Mouse (Mus musculus) lung, embryonic 16.5 days (tissue): ENCODE measurements around the gene Dlst. TPM values are rescaled to one million over a fixed set of nuclear protein-coding genes. Genes with fewer than 3 reads are reported as not detected.

ENCODE experiments used
- ATAC-seq: fragments of 200-750 bp; cut with Nextera tagmentation; 2 replicates; pipeline ENCODE4 v1.8.0; 2017; ENCODE audit warnings: low read depth, mild to moderate bottlenecking, moderate library complexity
- H3K27ac ChIP-seq: fragments of 300-500 bp; sonication (generic); 2 replicates; pipeline ENCODE4 v1.5.1; 2014; ENCODE audit warnings: mild to moderate bottlenecking, control low read depth, low read length
- H3K27me3 ChIP-seq: fragments of 300-500 bp; sonication (generic); 2 replicates; pipeline ENCODE4 v1.6.1; 2014; ENCODE audit warnings: low read depth, low read length, mixed read lengths; ENCODE audit not compliant: control insufficient read depth, insufficient read depth
- H3K36me3 ChIP-seq: fragments of 300-500 bp; sonication (generic); 2 replicates; pipeline ENCODE4 v1.6.1; 2014; ENCODE audit warnings: low read length; ENCODE audit not compliant: control insufficient read depth, insufficient read depth
- H3K4me1 ChIP-seq: fragments of 300-500 bp; sonication (generic); replicated peaks from 2 replicates; pipeline ENCODE4 v1.6.1; 2014; ENCODE audit warnings: low read length, mixed read lengths; ENCODE audit not compliant: control insufficient read depth, insufficient read depth
- H3K4me2 ChIP-seq: fragments of 300-500 bp; sonication (generic); 2 replicates; pipeline ENCODE4 v1.6.1; 2014; ENCODE audit warnings: low read depth, low read length, control low read depth
- H3K4me3 ChIP-seq: fragments of 300-500 bp; sonication (generic); 2 replicates; pipeline ENCODE4 v1.5.1; 2014; ENCODE audit warnings: mild to moderate bottlenecking, low read length, control low read depth
- H3K9ac ChIP-seq: fragments of 300-500 bp; sonication (generic); 2 replicates; pipeline ENCODE4 v1.6.1; 2014; ENCODE audit warnings: low read length, control low read depth
- H3K9me3 ChIP-seq: fragments of 300-500 bp; sonication (generic); 2 replicates; pipeline ENCODE4 v1.6.1; 2016; ENCODE audit warnings: low read length; ENCODE audit not compliant: control insufficient read depth
- WGBS: fragments of 180-500 bp; shearing (Covaris S2); extraction: QIAGEN DNeasy Blood & Tissue Kit; methylation state at CpG from one replicate; pipeline ENCODE4 v1.1.7; 2014; 5-methylcytosine and 5-hydroxymethylcytosine counted together
- polyA plus RNA-seq: library from polyadenylated mRNA; unstranded; fragments of >200 nt; fragmentation: Nextera tagmentation; extraction: Ambion mirVana; gene quantifications from 2 replicates; pipeline ENCODE4 v1.2.1, GENCODE M21; 2015

The Dlst gene
- polyA plus RNA-seq, 1 experiment from 2014 or later = 110 TPM

DNA sequence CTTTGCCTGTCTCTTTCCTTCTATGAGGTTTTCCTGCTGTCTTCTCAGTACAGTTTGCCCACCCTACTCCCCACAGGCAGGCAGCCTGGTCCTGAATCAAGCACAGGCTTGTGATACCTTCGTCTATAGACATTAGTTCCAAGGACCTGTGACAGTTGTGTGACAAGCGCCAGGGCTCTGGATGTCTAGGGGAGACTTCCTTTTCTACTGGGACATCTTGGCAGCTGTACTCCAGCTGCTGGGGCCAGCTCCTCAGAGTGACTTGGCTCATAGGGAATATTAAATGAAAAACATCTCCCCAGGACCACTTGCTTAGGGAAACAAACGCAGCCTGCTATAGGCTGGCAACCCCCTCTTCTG, 60.3 kb downstream of the Dlst start:
- no peaks in the 10 kb centered on the region for H3K36me3 ChIP-seq
- no peaks in the 10 kb centered on the region for H3K9me3 ChIP-seq
- H3K4me1 ChIP-seq = peaks cover 21% of the 10 kb centered on the region
- no peak overlapping the region for H3K4me3 ChIP-seq
- no peak overlapping the region for H3K9ac ChIP-seq
- no peak overlapping the region for H3K4me2 ChIP-seq
- H3K27ac ChIP-seq = no peak overlapping the region
- ATAC-seq = no peak
- no peaks in the 10 kb centered on the region for H3K27me3 ChIP-seq
- WGBS = 70% methylated on average over 3 of the region's 3 CpGs

DNA sequence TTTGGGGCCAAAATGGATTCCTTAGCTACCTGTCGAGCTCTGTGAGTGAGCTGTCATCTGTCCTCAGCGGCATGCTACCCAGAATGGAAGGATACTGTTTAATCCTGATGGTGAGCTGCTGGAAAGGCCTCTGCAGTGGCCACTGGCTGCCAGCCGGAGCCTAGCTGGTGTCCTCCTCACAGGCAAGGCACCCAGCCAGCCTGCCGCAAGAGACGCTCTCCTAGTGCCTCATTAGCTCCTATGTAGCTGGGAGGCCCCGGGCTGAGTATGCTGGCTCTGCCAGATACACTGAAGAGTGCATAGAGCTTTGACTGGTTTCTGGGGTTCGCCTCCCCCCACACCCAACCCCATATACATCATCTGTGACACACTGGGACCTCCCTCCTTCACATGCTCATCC, 63.4 kb downstream of the Dlst start:
- no peak overlapping the region for H3K27ac ChIP-seq
- H3K9ac ChIP-seq = 0 out of 2 replicates have a peak overlapping the region, but pooled peaks have one; percentile 5
- H3K9me3 ChIP-seq = no peaks in the 10 kb centered on the region
- no peak overlapping the region for H3K4me3 ChIP-seq
- peaks cover 38% of the 10 kb centered on the region for H3K4me1 ChIP-seq
- H3K36me3 ChIP-seq = no peaks in the 10 kb centered on the region
- H3K4me2 ChIP-seq = no peak overlapping the region
- ATAC-seq = no peak
- 58% methylated on average over 7 of the region's 7 CpGs for WGBS
- peaks cover 6% of the 10 kb centered on the region for H3K27me3 ChIP-seq

DNA sequence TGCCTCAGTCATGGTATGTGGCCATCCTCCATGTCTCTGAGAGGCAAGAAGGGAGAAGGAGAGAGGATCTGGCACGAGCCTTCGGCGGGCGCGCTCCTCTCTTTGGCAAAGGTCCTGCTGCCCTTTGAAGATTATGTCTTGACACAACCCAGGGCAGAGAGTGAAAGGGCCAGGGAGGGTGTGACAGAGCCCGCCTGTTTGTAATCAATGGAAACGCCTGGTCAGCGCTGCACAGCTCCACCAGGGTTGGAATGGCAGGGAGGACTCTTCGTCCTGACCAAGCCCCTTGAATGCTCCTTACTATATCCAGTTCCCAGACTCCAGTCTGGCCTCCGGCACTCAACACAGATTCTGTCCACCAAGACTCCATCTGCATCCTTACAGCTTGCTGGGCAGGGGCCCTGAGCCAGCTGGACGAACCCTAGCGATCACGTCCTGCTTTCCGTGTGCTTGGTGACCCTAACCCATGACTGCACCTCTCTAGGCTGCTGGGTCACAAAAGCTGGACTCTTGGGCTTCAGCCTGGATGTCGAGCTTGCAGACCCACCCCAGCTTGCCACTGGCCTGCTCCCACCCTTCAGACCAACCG, 64.5 kb downstream of the Dlst start:
- ATAC-seq = peak; percentile 39
- Histone ChIP-seq H3K4me3 (peak overlapping the region; percentile 53), H3K9me3 (no peaks in the 10 kb centered on the region), H3K36me3 (no peaks in the 10 kb centered on the region), H3K4me1 (peaks cover 30% of the 10 kb centered on the region), H3K4me2 (peak overlapping the region; percentile 74), H3K27me3 (peaks cover 6% of the 10 kb centered on the region), H3K27ac (peak overlapping the region; percentile 64), H3K9ac (peak overlapping the region; percentile 65)
- 22% methylated on average over 16 of the region's 16 CpGs for WGBS

DNA sequence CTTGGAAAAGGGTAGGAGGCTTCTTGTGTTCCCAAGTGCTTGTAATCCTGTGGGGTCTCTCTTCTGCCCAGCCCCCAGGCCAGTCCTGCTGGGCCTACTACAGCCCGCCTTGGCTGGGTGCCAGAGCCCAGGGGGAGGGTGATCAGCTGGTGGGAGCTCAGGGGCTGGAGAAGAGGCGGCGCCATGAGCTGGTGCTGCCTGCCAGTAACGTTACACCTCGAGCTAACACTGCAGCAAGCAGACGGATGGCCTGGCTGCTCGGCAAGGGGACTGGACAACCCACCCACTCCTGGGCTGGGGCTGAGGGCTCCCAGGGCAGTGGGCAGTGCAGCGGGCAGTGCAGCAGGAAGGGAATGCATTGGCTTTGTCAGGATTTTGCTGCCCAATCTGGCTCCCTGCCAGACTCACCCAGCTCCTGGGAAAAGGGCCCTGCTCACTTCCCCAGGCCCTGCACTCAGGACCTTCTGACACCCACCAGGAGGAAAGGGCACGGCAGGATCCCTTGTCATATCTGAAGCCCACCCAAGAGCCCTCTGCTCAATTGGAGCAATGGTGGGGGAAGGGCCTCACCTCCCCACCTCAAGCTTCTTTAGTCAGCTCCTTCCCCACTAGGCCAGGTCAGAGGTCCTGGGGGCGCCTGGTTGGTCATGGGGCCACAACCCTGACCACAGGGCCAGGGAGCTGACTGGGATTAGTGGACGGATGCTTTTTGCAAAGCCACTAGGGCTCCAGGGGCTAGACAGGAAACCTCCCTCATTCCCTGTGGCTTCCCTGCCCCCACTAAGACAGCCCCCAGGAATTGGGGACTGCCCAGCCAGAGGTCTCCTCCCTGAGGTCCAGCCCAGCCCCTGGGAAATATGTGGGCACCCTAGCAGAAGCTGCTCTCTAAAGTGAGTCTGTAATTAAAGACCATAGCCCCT, 65.6 kb downstream of the Dlst start:
- WGBS = 7% methylated on average over 11 of the region's 11 CpGs

DNA sequence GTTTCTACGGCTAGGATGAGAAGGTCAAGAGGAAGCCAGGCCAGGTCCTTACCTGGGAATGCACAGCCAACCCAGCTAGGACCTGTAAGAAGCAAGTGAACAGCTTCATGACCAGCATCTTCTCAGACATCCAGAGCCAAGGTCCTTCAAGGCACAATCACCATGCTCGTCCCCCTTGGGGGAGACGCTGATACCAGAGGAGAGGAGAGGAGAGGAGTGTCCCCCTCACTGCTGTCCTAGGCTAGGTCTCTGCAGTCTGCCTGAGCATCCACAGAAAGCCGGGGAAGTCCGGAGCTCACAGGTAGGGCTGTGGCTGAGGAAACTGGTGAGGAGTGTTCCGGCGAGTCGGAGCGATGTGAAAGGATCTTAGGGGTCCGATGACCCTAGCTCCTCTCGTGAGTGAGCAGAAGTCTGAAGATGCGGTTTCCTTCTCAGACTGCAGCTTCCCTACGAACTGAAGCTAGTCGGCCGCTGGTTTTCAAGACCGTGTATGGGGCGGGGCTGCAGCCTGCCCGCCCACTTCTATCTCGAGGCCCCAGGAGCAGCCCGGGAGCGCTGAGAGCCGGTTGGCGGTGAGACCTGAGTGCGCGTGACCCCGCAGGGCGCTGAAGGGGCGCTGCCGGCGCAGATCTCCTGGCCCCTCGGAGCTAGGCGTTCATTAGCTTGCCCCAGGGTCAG, 66.4 kb downstream of the Dlst start:
- no peaks in the 10 kb centered on the region for H3K9me3 ChIP-seq
- peak overlapping the region; percentile 65 for H3K9ac ChIP-seq
- 2% methylated on average over 32 of the region's 32 CpGs for WGBS
- H3K4me3 ChIP-seq = peak overlapping the region; percentile 53
- peak; percentile 48; the same call in 1 of the 2 replicates for ATAC-seq
- H3K4me2 ChIP-seq = peak overlapping the region; percentile 74
- H3K27me3 ChIP-seq = peaks cover 6% of the 10 kb centered on the region
- peaks cover 37% of the 10 kb centered on the region for H3K4me1 ChIP-seq
- H3K27ac ChIP-seq = peak overlapping the region; percentile 29; the same call in 1 of the 2 replicates
- H3K36me3 ChIP-seq = no peaks in the 10 kb centered on the region

More for the DNA sequence above, 65.6 kb downstream of the Dlst start:
- Histone ChIP-seq H3K4me2 (peak overlapping the region; percentile 74), H3K9me3 (no peaks in the 10 kb centered on the region), H3K4me3 (peak overlapping the region; percentile 53), H3K36me3 (no peaks in the 10 kb centered on the region), H3K27ac (peak overlapping the region; percentile 64), H3K9ac (peak overlapping the region; percentile 65), H3K27me3 (peaks cover 6% of the 10 kb centered on the region), H3K4me1 (peaks cover 30% of the 10 kb centered on the region)
- peak; percentile 76 for ATAC-seq

DNA sequence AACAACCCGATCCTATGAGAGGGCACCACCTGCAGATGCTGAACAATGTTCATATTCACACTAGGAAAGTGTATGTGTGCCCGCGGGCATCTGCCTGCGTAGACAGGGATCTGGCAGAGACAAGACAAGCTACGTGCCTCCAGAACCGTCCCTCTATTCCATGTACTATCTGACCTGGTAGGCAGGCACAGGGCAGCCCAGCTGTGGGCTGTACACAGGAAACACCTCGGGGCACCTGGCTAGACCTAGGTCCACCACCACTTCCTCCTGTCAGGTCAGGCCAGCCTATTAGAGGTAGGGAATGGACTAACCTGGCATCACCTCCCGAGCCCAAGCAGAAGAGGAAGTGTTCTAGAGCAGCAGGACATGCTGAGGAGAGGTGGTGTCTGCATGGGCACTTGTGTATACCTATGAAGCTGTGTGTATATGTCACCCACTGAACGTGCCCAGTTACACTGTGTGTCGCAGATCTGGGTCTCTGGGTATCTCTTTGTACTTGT, 67.2 kb downstream of the Dlst start, which contains the start of gene Pgf:
Pgf (minus strand) TSS at position 51 of the 500 bp plus-strand sequence.
- Histone ChIP-seq H3K4me1 (peaks cover 41% of the 10 kb centered on the region), H3K4me2 (peak within 1 kb of the TSS; percentile 74), H3K27ac (peak within 1 kb of the TSS; percentile 29; the same call in 1 of the 2 replicates), H3K27me3 (peaks cover 6% of the 10 kb centered on the region), H3K9me3 (no peaks in the 10 kb centered on the region), H3K9ac (peak within 1 kb of the TSS; percentile 65), H3K36me3 (no peaks in the 10 kb centered on the region), H3K4me3 (peak within 1 kb of the TSS; percentile 53)
- ATAC-seq = no peak
- WGBS = 68% methylated on average over 10 of the region's 10 CpGs

DNA sequence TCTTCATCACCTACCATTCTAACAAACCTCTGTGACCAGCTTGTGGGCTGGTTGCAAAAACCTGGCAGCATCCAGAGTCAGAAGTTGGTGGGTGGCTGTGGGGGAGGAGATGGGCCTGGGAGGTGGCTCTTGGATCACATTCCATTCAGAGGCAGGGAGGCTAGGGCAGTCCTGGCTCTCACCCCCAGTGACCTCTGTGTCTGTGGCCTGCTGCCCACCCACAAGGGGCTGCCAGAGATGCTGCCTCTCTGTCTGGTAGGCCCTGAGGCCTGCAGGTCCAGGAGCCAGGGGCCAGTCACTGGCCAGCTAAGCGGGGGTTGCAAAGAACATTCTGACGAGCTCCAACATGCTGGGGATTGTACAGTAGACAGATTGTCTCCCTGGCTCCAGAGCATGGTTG, 67.7 kb downstream of the Dlst start:
- 73% methylated on average over 2 of the region's 2 CpGs for WGBS
- Histone ChIP-seq H3K27me3 (peaks cover 6% of the 10 kb centered on the region), H3K27ac (no peak overlapping the region)

DNA sequence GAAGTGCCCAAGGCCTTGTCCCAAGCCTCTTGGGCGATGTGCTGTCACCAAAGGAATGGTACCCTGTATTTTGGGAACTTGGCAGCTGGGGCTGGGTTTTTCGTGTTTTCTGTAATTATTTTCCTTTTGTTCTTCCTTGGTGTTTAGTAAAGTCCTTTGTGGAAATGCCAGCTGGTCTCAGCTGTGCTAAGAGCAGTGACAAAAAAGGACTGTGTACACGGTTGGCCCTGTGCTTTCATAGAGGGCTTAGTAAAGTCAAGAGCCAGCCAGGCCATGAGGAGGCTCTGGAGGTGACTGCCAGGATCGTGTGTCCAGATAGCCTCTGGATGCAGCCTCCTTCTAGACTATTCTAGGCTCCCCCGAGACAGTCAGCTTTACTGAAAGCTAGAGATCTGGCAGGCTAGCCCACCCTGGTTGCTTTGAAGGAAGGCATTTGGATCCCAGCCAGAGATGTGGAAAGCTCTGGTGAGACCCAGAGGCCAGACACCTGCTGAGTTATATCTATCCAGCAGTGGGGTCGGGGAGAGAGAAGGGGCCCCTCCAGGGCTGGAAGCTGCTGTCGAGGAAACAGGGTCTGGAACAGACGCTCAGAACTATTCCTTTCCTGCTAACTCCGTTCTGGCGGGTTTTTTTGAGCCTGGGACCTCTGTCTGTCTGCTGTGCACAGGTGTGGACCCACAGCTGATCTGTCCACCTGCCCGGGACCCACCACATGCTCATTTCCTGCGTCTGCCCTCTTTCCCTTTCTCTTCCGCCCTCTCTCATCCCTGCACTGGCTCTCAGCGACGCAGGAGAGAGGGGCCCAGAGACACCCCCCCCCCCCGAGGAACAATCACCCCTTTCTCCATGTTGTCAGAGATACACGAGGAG, 71.1 kb downstream of the Dlst start:
- H3K4me3 ChIP-seq = no peak overlapping the region
- 14% methylated on average over 17 of the region's 17 CpGs for WGBS
- no peak overlapping the region for H3K9ac ChIP-seq
- H3K36me3 ChIP-seq = no peaks in the 10 kb centered on the region
- peak; percentile 12; the same call in 1 of the 2 replicates for ATAC-seq
- H3K27me3 ChIP-seq = peaks cover 6% of the 10 kb centered on the region
- no peak overlapping the region for H3K27ac ChIP-seq
- H3K9me3 ChIP-seq = no peaks in the 10 kb centered on the region
- peaks cover 27% of the 10 kb centered on the region for H3K4me1 ChIP-seq
- H3K4me2 ChIP-seq = no peak overlapping the region

More for the DNA sequence above, 67.7 kb downstream of the Dlst start:
- ATAC-seq = no peak
- Histone ChIP-seq H3K4me1 (peaks cover 41% of the 10 kb centered on the region), H3K4me3 (no peak overlapping the region), H3K4me2 (no peak overlapping the region), H3K9ac (no peak overlapping the region), H3K36me3 (no peaks in the 10 kb centered on the region), H3K9me3 (no peaks in the 10 kb centered on the region)
